Mouse (Mus musculus) kidney, postnatal 36 days (tissue): ENCODE results near the gene 1600015I10Rik.
"Not testable (repeated sequence)": the region's sequence is repeated elsewhere in the genome, so short reads cannot be mapped to it uniquely, and the experiment has no call there.

Source experiments
- DNase-seq, 2 experiments: peaks; one replicate each; pipeline ENCODE4 v3.0.0; 2021 to 2022; ENCODE audit warnings: mixed read lengths in 2 of 2

1600015I10Rik gene

DNA sequence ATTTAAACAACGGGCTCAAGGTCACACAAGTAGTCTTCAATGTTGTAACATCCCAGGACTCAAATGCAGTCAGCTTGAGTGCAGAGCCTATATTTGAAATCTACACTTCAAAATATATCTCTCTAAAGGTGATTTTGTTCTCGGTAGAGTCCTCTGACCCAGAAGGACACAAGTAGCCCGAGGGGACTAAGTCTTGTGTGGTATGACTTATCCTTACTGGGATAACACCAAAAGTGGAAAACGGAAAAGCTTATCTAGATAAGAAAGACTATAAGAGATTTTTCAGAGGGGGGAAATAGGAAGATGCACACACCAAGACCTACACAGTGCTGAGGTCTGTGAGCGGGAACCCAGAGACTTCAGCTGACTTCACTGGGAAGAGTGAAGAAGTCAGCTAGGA is at the start of gene 1600015I10Rik:
TSS of gene 1600015I10Rik (plus strand) at position 301 of the 400 bp plus-strand sequence.
- no peak for DNase-seq

DNA sequence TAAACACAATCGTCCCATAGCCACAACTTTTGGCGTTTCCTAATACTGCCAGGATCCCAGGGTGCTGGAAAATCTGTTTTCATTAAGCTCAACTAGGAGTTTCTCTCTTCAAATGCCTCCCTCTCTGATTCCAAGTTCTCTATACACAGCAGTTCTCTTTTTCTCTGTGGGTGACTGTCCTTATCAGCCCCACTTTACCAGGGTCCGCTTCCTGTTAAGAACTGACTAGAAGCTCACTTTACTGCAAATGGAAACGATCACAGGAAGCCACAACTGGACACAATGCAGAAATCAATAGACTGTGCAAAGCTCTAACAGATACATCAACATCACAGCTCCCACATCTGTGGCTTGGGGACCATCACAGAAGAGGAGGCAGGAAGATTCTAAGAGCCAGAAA is 35.5 kb upstream of the 1600015I10Rik start:
- no peak for DNase-seq

DNA sequence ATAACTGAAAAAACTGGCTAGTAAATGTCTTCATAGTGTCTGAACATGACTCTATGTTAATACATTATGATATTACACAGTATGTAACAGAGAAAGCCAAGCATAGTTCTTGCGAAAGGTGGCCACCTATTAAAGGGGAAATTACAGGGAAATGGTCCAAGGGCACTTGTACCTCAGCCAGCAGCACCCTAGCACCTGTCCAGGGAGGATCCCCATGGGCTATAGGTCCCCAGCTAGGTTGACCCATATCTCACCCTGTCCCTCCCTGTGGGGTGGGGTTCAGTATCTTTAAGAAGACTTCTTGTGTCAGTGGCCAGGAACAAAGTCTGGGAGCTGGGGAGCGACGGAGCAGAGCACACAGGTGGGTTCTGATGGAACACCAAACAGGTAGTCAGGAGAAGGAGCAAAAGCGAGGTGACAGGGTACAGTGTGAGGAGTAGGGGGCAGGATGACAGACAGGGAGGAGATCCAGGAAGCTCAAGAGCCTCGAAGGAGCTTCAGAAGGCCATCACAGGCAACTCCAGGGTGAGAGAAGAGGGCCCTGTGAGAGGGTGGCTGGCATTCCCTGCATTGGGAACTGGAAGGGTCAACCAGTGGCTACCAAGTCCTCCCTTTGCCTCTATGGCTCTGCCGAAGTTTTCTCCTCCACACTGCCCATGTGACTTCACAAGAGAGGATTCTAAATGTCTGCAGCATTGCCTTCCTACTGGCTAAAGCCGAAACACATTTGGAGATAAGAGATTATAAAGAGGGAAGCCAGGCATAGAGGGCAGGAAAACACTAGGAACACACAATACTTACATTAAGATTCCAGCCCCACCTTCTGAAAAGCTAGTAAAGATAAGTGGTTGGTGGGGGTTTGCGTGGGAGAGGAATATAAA is 34.5 kb upstream of the 1600015I10Rik start:
- peak in 1 of 2 experiments; percentile 19 for DNase-seq

DNA sequence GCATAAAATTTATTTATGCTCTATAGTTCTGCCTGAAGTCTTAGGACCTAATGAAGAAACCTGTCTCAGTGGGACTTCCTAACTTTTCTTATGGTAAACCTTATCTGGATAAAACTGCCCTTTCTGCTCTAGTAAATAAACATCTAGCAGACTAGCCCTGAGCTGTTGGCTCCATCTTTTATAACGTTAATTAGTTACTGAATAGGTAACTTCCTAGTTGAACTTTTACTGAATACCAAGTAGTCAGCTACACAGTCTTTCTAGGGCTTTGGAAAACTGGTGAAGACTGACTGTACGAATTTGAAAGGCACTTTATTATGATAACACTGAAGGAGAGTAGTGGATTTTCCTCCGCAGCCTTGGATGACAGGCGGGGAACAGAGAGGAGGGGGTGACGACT is 33.8 kb upstream of the 1600015I10Rik start:
- peak in 1 of 2 experiments; percentile 72 for DNase-seq

DNA sequence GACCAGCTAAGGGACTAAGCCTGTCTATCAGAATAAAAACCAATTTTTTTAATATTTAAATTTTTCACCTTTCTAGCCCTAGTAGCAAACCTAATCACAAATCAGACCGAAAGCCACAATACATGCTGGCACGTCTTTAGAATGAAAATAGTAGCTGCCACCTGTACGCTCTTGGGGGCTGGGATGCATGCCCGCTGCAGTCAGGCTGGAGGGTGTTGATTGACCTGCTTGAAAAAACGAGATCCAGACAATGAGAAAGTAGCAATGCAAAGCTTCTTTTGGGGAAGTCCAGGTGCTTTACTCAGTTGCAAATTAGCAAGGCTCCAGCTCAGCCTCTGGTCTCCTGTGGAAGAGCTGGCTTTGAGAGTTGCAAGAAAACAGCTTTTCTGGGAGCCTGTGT is 32.7 kb upstream of the 1600015I10Rik start:
- no peak for DNase-seq

DNA sequence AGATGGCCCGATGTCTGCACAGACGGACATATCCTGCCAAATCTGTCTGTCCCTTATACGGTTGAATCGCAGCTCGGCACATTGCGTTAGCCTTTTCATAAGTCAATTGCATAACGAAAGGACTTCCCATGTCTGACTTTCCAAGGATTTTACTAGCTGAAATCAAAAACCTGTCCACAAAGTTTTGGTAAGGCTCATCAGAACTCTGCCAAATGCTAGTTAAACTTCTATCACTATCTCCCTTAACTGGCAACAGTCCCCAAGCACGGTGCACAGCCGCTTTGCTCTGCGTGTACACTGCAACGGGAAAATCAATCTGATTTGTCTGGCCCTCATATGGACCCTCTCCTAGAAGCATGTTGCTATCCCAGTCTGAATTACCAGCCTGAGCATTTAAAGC is 28.4 kb upstream of the 1600015I10Rik start:
- DNase-seq: peak; percentile 36

DNA sequence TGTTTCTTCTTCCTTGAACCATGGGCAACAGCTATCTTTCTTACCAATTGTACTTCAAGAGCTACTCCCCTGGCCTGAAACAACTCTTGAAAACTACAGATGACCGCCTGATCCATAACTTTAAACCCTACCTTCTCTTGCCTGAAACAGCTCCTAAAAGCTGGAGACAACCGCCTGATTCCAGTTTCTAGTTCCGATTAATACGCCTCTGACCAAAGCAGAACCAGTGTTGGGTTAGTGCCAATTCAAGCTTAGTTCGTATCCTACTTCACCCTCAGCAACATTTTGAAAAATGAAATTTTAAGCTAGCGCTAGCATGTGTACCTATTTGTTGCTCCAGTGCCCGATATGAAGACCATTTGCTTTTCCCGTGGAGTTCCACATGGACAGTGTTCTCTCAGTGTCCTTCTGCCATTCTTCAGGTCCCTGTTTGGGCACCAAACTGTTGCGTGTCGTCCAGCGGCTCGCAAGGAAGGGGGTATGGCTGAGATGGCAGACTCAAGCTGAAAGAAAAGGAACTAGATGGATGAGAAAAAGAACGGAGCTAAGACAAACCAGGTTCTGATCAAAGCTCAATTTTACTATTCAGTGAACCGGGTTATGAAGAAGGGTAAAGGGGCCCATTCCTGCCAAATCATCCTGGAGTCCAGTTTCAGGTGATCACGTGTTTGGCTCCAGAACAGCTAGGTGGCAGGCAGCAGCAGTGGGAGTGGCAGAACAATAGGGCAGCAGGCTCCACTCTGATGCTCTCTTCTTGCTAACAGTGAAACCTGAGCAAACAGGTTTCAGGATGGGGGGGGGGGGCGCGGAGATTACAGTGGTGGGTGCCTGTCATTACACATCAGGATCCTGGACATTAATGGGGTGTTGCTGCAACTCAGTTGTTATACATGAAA is 26.9 kb upstream of the 1600015I10Rik start:
- DNase-seq: peak; percentile 79 to 90

DNA sequence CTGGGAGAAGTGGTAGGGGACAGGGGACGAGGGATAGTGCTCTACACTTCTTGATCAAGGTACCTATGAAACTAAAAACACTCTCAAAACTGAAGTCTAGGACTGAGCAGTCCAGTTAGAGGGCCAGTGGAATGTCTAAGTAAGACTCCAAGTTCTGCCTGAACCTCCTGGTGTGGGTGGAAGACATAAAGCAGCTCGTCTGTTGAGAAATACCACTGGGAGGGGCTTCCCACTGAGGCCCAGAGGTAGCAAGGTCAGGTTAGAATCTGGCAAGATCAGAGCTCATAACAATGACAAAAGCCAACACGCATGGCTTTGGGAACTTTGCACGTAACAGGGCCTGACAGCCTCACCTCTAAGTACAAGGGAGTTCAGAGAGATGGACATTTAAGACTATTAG is 26.3 kb upstream of the 1600015I10Rik start:
- DNase-seq: peak; percentile 7 to 32

DNA sequence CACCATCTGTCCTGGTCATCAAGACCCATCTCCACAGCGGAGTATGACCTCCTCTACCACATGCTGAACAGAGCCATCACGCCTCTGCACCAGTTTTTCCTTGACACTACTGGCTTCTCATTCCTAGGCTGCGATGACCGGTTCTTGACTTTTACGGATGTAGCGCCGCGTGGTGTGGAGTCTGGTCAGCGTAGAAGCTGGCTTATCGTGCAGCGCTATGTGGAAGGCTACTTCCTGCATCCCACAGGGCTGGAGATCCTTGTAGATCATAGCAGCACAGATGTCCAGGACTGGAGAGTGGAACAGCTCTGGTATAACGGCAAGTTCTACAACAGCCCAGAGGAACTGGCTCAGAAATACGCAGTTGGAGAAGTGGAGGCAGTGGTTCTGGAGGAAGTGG is 24.1 kb upstream of the 1600015I10Rik start:
- DNase-seq: no peak

DNA sequence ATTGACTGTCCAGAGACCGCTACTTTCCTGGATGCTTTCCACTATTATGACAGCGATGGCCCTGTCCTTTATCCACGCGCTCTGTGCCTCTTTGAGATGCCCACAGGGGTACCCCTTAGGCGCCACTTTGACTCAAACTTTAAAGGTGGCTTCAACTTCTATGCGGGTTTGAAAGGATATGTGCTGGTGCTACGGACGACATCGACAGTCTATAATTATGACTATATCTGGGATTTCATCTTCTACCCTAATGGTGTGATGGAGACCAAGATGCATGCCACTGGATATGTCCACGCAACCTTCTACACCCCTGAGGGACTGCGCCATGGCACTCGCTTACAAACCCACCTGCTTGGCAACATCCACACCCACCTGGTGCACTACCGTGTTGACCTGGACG is 23.3 kb upstream of the 1600015I10Rik start:
- DNase-seq: no peak

DNA sequence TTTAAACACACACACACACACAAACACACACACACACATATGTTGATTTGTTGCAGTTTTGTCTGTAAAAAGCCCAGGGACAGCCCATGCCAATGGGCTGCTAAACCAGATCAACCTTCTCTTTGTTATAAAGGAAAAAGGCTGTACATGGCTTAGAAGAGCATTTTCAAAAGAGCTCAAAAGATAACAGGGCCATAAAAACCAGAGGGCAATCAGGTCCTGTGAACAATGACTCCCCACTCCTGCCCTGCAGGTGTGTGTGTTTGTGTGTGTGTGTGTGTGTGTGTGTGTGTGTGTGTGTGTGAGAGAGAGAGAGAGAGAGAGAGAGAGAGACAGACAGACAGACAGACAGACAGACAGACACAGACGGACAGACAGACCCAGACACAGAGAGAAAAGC is 20.5 kb upstream of the 1600015I10Rik start:
- no peak for DNase-seq

DNA sequence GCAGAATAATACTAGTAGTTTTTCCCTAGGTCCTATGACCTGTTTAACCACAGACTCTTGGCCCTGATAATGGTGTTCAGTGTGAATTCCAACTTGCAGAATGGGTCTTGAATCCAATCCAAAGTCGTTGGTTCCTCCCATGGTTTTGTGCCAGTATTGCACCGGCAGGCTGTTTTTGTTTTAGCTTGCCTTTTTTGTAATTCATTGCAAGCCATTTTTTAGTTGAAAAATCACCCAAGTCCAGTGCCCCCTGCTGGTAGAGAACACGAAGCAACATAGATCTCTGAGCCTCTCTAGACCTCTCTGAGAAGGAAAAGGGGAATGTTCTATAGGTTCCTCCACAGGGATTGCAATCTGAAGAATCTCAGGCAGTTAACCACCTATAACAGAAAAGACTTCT is 17.7 kb upstream of the 1600015I10Rik start:
- DNase-seq: peak; percentile 22 to 55

DNA sequence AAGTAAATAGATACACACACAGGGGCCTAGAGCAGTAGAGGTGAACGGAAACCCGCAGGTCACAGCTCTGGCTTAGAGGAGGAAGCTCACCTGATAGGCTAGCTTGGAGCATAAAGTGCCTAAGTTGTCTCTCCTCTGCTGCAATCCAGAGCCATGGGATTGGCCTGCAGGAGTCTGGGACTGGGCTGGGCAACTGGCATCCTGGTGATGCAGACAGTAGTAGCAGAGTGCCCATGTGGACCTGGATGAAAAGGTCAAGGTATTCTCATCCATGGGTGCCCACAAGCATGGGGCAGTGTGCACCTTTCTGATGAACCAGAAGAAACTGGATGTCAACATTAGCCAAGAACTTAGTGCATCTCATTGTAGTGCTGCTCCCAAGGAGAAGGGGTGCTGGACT is 16.1 kb upstream of the 1600015I10Rik start:
- peak; percentile 6 to 22 for DNase-seq

DNA sequence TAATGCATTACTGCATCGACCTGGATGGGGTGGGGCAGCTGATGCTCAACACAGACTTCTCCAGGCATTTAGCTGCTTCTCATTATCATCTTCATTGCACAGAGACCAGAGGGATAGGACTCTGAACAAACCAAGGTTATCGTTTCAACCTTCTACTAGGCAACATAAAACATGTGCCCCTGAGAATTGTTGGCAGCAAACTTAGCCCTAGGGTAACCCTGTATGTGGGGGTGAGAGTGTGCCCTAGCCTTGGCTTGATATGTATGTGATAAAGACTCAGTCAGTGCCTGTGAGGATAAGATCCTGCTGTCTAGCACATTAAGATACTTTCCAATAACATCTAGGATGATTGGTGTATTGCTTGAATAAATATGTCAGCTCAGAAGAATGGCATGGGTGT is 19.9 kb downstream of the 1600015I10Rik start:
- DNase-seq: no peak

DNA sequence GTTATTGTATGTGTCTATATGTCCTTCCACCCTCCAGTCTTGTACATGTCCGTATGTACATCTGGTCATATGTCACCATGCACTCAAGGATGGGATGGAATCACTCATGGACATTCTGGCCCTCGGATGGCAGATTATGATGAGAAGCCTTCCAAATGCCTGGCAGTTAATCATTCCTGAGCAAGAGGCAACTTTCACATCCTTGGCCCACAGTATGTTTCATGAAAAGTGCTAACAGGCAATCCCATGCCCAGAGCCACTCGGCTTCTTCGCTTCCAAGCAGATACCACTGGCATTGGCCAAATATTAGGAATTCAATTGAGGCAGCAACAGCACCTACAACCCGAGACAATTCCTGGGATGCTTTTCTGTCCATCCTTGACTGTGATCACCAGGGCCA is 21.0 kb downstream of the 1600015I10Rik start:
- DNase-seq: no peak

DNA sequence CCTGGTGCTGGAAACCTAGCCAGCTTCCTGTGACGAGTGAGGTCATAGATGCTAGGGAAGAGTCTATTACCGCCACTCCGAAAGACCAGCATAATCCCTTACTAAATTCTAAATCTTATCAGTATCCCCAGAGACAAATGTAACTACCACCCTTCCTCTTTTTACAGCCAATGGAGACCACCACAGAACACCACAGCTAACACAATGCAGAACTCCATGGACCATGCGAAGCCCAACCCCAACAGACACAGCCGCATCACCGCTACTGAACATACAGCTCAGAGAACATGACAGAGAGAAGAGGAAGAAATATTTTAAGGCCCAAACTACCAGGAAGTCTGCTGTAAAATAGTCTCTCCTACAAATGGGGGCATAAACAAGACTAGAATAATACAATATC is 21.9 kb downstream of the 1600015I10Rik start:
- no peak for DNase-seq

DNA sequence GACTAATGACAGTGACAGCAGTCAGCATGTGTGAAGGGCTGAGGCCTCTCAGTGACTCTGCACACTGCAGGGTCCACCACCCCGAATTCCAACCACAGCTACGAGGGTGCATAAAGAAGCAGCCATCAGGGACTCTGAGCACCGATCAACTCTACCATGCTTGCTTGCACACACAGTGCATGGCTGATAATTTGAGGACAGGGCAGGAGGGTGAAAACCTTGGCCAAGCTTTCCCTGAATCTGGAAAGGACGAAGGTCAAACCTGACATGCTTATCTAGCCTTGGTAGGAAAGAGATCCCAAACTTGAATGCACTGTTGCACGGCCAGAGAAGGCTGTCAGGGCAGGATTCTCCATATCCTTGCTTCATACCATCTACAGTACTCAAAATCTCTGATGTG is 23.5 kb downstream of the 1600015I10Rik start:
- DNase-seq: no peak

DNA sequence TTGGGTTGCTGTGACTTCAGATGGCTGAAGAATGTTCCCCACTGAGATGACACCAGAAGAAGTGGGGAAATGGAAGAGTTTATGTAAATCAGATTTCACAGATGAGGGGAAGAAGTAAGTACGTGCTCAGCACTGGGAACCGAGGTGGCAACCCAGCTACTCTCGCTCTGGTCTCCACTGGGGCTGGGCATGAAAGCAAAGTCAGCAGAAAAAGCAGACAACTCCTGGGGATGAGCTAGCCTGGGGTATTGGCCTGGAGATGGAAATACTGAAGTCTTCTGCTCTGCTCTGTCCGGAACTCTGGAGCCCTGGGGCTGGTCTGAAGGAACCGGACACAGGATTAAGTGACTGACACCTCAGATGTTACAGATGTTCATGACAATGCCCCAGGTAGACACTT is 24.5 kb downstream of the 1600015I10Rik start:
- no peak for DNase-seq

DNA sequence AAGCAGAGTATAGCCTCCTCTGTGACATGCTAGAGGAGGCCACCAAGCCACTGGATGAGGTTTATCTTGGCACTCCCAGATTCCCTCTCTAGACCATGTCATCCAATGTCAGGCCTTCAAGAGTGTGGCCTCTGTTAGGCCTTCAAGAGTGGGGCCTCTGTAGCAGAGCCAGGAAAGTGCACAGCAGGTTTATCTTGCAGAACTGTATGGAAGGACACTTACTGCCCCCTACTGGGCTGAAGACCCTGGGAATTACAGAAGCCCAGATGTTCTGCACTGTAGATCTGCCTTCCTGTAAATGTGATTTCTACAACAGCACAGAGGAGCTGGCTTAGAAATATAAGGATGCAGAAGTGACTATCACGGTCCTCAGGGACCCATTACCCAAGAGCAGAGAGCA is 25.3 kb downstream of the 1600015I10Rik start:
- peak; percentile 83 to 91 for DNase-seq

DNA sequence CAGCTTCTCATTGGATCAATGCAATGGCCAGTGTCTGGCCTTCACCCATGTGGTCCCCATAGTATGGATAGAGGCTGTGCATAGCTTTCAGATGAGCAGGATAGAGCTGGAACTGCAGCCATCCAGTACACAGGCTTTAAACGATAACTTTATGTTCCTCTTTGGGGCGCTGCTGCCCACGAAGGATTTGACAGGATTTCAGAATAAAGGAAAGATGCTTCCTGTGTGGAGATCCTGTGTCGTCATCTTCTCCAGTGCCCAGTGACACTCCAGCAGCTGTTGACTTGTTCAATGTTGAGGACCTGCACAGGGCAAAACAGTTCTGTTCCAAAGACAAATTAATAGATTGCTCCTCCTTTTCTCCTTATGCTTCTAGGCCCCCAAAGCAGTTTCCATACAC is 27.1 kb downstream of the 1600015I10Rik start:
- no peak for DNase-seq

DNA sequence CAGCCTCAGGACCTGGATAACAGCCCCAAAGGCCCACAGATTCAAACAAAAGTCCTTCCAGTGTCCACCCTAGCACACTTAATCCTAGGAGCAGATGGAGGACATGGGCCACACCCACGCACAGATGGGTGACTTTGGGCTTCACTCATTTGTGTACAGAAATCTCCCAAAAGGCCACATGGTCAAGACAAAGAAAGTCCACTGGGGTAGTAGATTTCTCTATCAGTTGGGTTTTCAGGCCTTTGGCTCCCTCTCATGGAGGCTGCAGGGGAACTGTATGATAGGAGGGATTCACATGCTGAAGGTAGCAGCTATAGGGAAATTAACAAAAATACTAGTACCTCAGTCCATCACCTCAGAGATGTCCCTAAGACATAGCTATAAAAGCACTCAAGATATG is 28.4 kb downstream of the 1600015I10Rik start:
- DNase-seq: peak; percentile 24 to 60

DNA sequence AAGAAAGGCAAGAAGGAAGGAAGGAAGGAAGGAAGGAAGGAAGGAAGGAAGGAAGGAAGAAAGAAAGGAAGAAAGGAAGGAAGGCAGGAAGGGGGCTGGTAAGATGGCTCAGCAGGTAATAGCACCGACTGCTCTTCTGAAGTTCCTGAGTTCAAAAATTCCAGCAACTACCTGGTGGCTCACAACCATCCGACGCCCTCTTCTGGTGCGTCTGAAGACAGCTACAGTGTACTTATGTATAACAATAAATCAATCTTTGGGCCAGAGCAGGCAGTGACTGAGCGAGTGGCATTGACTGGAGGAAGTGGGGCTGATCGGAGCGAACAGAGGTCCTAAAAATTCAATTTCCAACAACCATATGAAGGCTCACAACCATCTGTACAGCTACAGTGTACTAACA is 29.5 kb downstream of the 1600015I10Rik start:
- DNase-seq: peak; percentile 19 to 53

DNA sequence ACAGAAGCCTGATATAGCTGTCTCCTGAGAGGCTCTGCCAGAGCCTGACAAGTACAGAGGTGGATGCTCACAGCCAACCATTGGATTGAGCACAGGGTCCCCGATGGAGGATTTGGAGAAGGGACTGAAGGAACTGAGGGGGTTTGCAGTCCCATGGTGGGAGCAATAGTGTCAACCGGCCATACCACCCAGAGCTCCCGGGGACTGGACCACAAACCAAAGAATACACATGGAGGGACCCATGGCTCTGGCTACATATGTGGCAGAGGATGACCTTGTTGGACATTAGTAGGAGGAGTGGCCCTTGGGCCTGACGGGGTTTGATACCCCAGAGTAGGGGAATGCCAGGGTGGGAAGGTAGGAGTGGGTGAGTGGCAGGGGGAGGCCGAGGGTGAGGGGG is 37.0 kb downstream of the 1600015I10Rik start:
- not testable (repeated sequence) for DNase-seq

DNA sequence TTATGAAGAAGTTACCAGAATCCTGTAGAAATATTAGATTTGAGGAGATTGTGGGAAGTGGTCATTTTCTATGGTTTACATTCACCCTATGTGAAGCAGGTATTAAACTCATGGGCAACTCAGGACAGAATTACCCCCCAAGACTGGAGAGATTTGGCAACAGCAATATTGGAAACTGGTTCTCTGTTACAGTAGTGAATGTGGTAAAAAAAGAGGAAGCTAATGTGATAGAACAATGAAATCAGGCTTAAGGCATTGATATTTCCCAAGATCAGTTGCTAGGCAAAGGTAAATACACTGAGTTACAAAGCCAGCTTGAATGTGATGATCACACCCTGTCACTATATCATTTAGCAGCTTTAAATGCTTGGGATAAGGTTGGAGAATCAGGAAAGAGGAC is 38.2 kb downstream of the 1600015I10Rik start:
- DNase-seq: no peak
